Mouse (Mus musculus): ENCODE measurements around the gene Armc6. TPM values are rescaled to one million over a fixed set of nuclear protein-coding genes. Genes with fewer than 3 reads are reported as not detected.

Armc6 gene
- total and polyA plus RNA-seq, 2 experiments from 2014 or later: 112 to 116 TPM

DNA sequence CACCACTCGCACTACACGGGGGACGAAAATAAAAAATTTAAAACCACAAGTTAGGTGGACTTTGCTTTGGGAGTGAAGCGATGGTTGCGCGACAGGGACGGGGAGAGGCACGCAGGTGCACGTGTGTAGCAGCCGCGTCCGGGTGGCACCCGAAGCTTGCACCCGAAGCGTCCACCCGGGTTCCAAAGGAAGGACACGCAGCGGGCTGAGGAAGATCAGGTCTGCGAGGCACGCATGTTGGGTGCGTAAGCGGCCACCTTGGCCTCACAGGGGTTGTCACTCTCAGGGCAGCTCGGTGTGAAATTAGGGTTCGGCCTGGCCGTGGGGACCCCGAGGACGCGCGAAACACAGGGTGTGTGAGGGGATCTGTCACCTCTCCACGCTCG is 22.5 kb downstream of the Armc6 start:
- no peak for TF ChIP-seq CTCF (IDR thresholded peaks at IDR 0.05)
- Histone ChIP-seq H3K36me3 (ENCODE audit: insufficient read depth, low read length) (no peaks in the 10 kb centered on the region), H3K9ac (replicated peaks; ENCODE audit: low read length, poor library complexity, severe bottlenecking) (peak overlapping the region; percentile 63), H3K4me3 (ENCODE audit: low read depth, low read length) (peak overlapping the region; percentile 56), H3K27ac (ENCODE audit: low read depth, low read length) (peak overlapping the region; percentile 65), H3K9me3 (ENCODE audit: low read length) (no peaks in the 10 kb centered on the region), H3K4me2 (ENCODE audit: low read depth, low read length, poor library complexity, severe bottlenecking) (peak overlapping the region; percentile 74), H3K4me1 (ENCODE audit: insufficient read depth, low read length) (no peaks in the 10 kb centered on the region), H3K27me3 (ENCODE audit: insufficient read depth, low read length) (no peaks in the 10 kb centered on the region)
- DNase-seq (ENCODE audit: low spot score): no peak
- 2% methylated on average over 31 of the region's 31 CpGs for whole genome bisulfite sequencing
- peak; percentile 5; the same call in 1 of the 2 replicates for ATAC-seq (ENCODE audit: low FRiP score)

DNA sequence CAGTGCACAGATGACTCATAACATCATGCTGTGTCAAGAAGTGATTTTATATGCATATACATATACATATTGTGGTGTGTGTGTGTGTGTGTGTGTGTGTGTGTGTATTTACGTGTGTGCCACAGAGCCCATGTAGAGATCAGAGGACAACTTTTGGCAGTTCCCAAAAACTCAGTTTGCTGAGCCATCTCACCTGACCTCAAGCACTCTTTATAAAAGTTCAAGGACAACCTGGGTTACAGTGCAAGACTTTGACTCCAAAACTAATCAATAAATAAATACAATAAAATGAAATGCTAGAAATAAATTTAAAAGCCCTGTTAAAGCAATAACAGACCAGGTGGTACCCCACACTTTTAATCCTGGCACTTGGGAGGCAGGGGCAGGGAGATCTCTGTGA is 23.0 kb downstream of the Armc6 start:
- no peak for ATAC-seq (ENCODE audit: low FRiP score)
- no peaks in the 10 kb centered on the region for H3K36me3 ChIP-seq (ENCODE audit: insufficient read depth, low read length)
- no peak for DNase-seq (ENCODE audit: low spot score)
- no peaks in the 10 kb centered on the region for H3K4me1 ChIP-seq (ENCODE audit: insufficient read depth, low read length)
- 83% methylated on average over 1 of the region's 1 CpGs for WGBS
- H3K9me3 ChIP-seq (ENCODE audit: low read length): no peaks in the 10 kb centered on the region
- peak overlapping the region; percentile 56 for H3K4me3 ChIP-seq (ENCODE audit: low read depth, low read length)
- H3K9ac ChIP-seq (replicated peaks; ENCODE audit: low read length, poor library complexity, severe bottlenecking): 0 out of 2 replicates have a peak overlapping the region, but pooled peaks have one; percentile 63
- H3K27ac ChIP-seq (ENCODE audit: low read depth, low read length): no peak overlapping the region
- no peak for TF ChIP-seq CTCF (IDR thresholded peaks at IDR 0.05)
- H3K4me2 ChIP-seq (ENCODE audit: low read depth, low read length, poor library complexity, severe bottlenecking): peak overlapping the region; percentile 74
- no peaks in the 10 kb centered on the region for H3K27me3 ChIP-seq (ENCODE audit: insufficient read depth, low read length)

DNA sequence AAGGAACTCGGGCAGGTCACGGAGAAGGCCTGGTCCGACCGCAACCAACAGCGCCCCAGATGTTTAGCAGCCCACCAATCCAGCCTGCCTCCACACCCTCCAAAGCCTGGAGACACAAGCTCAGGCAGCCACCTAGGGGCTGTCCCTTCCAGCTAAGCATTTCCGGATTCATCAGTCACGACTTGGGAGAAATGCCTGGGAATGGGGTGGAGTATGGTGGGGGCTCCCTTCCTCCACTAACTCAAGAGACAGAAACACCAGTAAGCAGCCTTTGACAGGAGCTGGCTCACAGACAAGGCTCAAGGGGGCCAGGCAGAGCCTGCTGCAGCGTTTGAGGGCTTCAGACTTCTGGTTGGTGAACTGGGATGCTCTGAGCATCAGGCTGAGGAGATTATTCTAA is 23.7 kb downstream of the Armc6 start:
- DNase-seq (ENCODE audit: low spot score): peak; percentile 14
- Histone ChIP-seq H3K4me2 (ENCODE audit: low read depth, low read length, poor library complexity, severe bottlenecking) (peak overlapping the region; percentile 74; the same call in 1 of the 2 replicates), H3K4me3 (ENCODE audit: low read depth, low read length) (no peak overlapping the region), H3K9me3 (ENCODE audit: low read length) (no peaks in the 10 kb centered on the region), H3K4me1 (ENCODE audit: insufficient read depth, low read length) (no peaks in the 10 kb centered on the region), H3K27ac (ENCODE audit: low read depth, low read length) (no peak overlapping the region), H3K27me3 (ENCODE audit: insufficient read depth, low read length) (no peaks in the 10 kb centered on the region), H3K9ac (replicated peaks; ENCODE audit: low read length, poor library complexity, severe bottlenecking) (no peak overlapping the region; the same call in 1 of the 2 replicates), H3K36me3 (ENCODE audit: insufficient read depth, low read length) (no peaks in the 10 kb centered on the region)
- WGBS: 33% methylated on average over 8 of the region's 8 CpGs
- no peak; the same call in 1 of the 2 replicates for TF ChIP-seq CTCF (IDR thresholded peaks at IDR 0.05)
- ATAC-seq (ENCODE audit: low FRiP score): no peak

DNA sequence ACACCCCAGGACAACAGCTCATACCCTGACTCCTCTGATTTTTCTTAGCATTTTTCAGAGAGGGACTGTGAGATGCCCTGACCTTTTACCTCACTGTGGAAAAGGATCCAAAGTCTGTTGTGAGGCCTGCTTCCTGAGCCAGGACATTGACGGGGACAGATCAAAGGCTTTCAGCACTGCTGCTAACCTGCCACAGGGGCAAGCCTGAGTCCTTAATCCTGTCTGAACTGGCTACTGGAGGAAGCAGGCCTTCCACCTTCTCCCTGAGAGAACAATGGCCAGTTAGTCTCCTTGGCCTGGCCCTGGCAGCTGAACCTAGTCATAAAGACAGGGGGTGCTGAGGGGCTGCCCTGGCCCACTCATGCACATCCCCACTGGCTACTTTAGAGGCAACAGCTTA is 26.1 kb downstream of the Armc6 start:
- DNase-seq (ENCODE audit: low spot score) (no peak), ATAC-seq (ENCODE audit: low FRiP score) (no peak)
- WGBS: 19% methylated on average over 1 of the region's 1 CpGs
- Histone ChIP-seq H3K36me3 (ENCODE audit: insufficient read depth, low read length) (no peaks in the 10 kb centered on the region), H3K9me3 (ENCODE audit: low read length) (no peaks in the 10 kb centered on the region), H3K27me3 (ENCODE audit: insufficient read depth, low read length) (no peaks in the 10 kb centered on the region), H3K4me1 (ENCODE audit: insufficient read depth, low read length) (no peaks in the 10 kb centered on the region), H3K4me3 (ENCODE audit: low read depth, low read length) (no peak overlapping the region), H3K4me2 (ENCODE audit: low read depth, low read length, poor library complexity, severe bottlenecking) (no peak overlapping the region), H3K27ac (ENCODE audit: low read depth, low read length) (no peak overlapping the region), H3K9ac (replicated peaks; ENCODE audit: low read length, poor library complexity, severe bottlenecking) (no peak overlapping the region)
- no peak for TF ChIP-seq CTCF (IDR thresholded peaks at IDR 0.05)

DNA sequence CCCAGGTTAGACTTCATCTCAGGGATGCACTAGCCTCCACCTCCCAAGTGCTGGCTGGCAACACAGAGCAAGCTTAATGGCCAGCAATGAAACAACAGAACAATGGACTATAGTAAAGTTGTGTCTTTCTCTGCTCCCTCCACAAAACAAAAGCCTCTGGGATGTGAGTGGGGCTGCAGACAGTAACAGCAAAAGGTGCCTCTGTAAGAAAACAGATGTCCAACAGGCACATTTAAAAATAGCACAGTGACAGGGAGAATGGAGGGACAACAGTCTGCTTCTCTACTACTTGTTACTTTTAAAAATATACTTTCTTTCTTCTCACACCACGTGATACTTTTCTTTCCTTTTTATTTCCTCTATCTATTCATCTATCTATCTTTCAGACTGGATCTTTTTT is 29.5 kb downstream of the Armc6 start:
- H3K4me2 ChIP-seq (ENCODE audit: low read depth, low read length, poor library complexity, severe bottlenecking): no peak overlapping the region
- ATAC-seq (ENCODE audit: low FRiP score) (no peak), DNase-seq (ENCODE audit: low spot score) (no peak)
- H3K9me3 ChIP-seq (ENCODE audit: low read length): no peaks in the 10 kb centered on the region
- no peak for TF ChIP-seq CTCF (IDR thresholded peaks at IDR 0.05)
- 67% methylated on average over 1 of the region's 1 CpGs for WGBS
- H3K9ac ChIP-seq (replicated peaks; ENCODE audit: low read length, poor library complexity, severe bottlenecking): no peak overlapping the region
- H3K36me3 ChIP-seq (ENCODE audit: insufficient read depth, low read length): no peaks in the 10 kb centered on the region
- no peaks in the 10 kb centered on the region for H3K27me3 ChIP-seq (ENCODE audit: insufficient read depth, low read length)
- H3K4me3 ChIP-seq (ENCODE audit: low read depth, low read length): no peak overlapping the region
- no peak overlapping the region for H3K27ac ChIP-seq (ENCODE audit: low read depth, low read length)
- no peaks in the 10 kb centered on the region for H3K4me1 ChIP-seq (ENCODE audit: insufficient read depth, low read length)

DNA sequence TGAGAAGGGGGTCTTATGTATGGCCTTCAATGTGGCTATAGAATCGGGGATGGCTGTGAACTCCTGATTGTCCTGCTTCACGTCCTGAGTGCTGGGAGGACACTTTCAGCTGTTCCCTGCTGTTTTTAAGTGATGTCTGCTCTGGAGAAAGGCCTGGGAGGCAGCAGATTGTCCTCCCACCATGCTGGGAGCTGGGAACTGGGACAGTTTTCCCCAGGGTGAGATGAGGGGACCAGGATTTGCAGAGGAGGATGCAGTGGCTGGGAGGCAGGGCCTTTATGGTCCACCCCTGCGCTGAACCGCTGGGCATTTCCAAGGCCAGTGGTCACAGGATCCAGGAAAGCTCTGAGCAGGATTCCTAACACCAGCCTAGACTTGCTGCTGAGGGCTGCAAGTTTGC is 31.2 kb downstream of the Armc6 start:
- no peak overlapping the region for H3K9ac ChIP-seq (replicated peaks; ENCODE audit: low read length, poor library complexity, severe bottlenecking)
- WGBS: 67% methylated on average over 4 of the region's 4 CpGs
- TF ChIP-seq CTCF (IDR thresholded peaks at IDR 0.05): no peak
- no peak overlapping the region for H3K27ac ChIP-seq (ENCODE audit: low read depth, low read length)
- H3K27me3 ChIP-seq (ENCODE audit: insufficient read depth, low read length): no peaks in the 10 kb centered on the region
- no peak overlapping the region for H3K4me2 ChIP-seq (ENCODE audit: low read depth, low read length, poor library complexity, severe bottlenecking)
- no peak overlapping the region for H3K4me3 ChIP-seq (ENCODE audit: low read depth, low read length)
- no peaks in the 10 kb centered on the region for H3K36me3 ChIP-seq (ENCODE audit: insufficient read depth, low read length)
- no peaks in the 10 kb centered on the region for H3K9me3 ChIP-seq (ENCODE audit: low read length)
- ATAC-seq (ENCODE audit: low FRiP score) (no peak), DNase-seq (ENCODE audit: low spot score) (no peak)
- no peaks in the 10 kb centered on the region for H3K4me1 ChIP-seq (ENCODE audit: insufficient read depth, low read length)
